Mouse (Mus musculus) embryonic facial prominence, embryonic 11.5 days (tissue): ENCODE data around the gene 4930442H23Rik. TPM values are rescaled to one million over a fixed set of nuclear protein-coding genes. Genes with fewer than 3 reads are reported as not detected.

Experiments used
- ATAC-seq: fragments of 200-750 bp; cut with Nextera tagmentation; replicated peaks from 2 replicates; pipeline ENCODE4 v1.8.0; 2017; ENCODE audit warnings: low read depth; ENCODE audit not compliant: insufficient number of reproducible peaks, low FRiP score, low TSS enrichment
- DNase-seq: peaks from one replicate; pipeline ENCODE4 v3.0.0-alpha.2; 2015; ENCODE audit warnings: low spot score
- H3K27ac ChIP-seq: fragments of 300-500 bp; sonication (generic); replicated peaks from 2 replicates; pipeline ENCODE4 v1.5.1; 2014; ENCODE audit warnings: mild to moderate bottlenecking, low read depth, low read length, control low read depth
- H3K27me3 ChIP-seq: fragments of 300-500 bp; sonication (generic); 2 replicates; pipeline ENCODE4 v1.6.1; 2014; ENCODE audit warnings: mild to moderate bottlenecking, low read length, moderate library complexity, mixed read lengths; ENCODE audit not compliant: control insufficient read depth, insufficient read depth
- H3K36me3 ChIP-seq: fragments of 300-500 bp; sonication (generic); replicated peaks from 2 replicates; pipeline ENCODE4 v1.6.1; 2014; ENCODE audit warnings: low read depth, mild to moderate bottlenecking, low read length, moderate library complexity, mixed read lengths; ENCODE audit not compliant: control insufficient read depth, insufficient read depth
- H3K4me1 ChIP-seq: fragments of 300-500 bp; sonication (generic); 2 replicates; pipeline ENCODE4 v1.6.1; 2014; ENCODE audit warnings: low read length, mixed read lengths; ENCODE audit not compliant: control insufficient read depth, insufficient read depth
- H3K4me2 ChIP-seq: fragments of 300-500 bp; sonication (generic); 2 replicates; pipeline ENCODE4 v1.6.1; 2014; ENCODE audit warnings: low read depth, mild to moderate bottlenecking, control low read depth, low read length, moderate library complexity
- H3K4me3 ChIP-seq: fragments of 300-500 bp; sonication (generic); 2 replicates; pipeline ENCODE4 v1.5.1; 2014; ENCODE audit warnings: low read depth, low read length, control low read depth
- H3K9ac ChIP-seq: fragments of 300-500 bp; sonication (generic); replicated peaks from 2 replicates; pipeline ENCODE4 v1.6.1; 2014; ENCODE audit warnings: mild to moderate bottlenecking, control low read depth, low read length
- H3K9me3 ChIP-seq: fragments of 300-500 bp; sonication (generic); replicated peaks from 2 replicates; pipeline ENCODE4 v1.6.1; 2016; ENCODE audit warnings: mild to moderate bottlenecking, low read length, inconsistent platforms, mixed read lengths; ENCODE audit not compliant: control insufficient read depth
- whole genome bisulfite sequencing: fragments of 180-500 bp; shearing (Covaris S2); extraction: QIAGEN DNeasy Blood & Tissue Kit; methylation state at CpG from one replicate; pipeline ENCODE4 v1.1.7; 2014; 5-methylcytosine and 5-hydroxymethylcytosine counted together
- polyA plus RNA-seq: library from polyadenylated mRNA; unstranded; fragments of >200 nt; fragmentation: Nextera tagmentation; extraction: Ambion mirVana; gene quantifications from 2 replicates; pipeline ENCODE4 v1.2.1, GENCODE M21; 2014

Gene 4930442H23Rik
- polyA plus RNA-seq, 1 experiment from 2014 or later: not detected

- peaks cover 13% of the 10 kb centered on the region for H3K27me3 ChIP-seq
- no peak for ATAC-seq
Observed at GRCm38 (mm10) chr10:81134966-81135681, 48.5 kb downstream of the 4930442H23Rik start, which contains the start of gene Zbtb7a. Gene Zbtb7a (plus strand): TSS chr10:81135220.

DNA sequence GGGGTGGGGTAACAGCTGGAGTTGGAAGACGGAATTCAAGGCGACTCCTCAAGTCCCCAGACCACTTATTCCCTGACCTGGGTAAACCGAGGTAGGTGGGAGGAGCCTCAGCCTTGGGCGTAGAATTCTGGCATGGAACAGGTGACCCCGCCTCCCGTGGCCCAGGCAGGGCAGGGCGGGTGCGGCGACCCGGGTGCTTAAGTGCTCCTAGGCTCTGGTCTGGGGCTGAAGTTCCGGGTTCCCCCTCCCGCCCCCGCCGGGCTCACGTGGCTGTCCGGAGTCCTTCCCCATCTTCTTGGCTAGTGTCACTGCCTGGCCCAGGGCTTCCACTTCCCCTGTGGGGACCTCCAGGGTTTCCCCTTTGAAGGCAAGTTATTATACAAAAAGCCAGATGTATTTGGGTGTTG is 49.5 kb downstream of the 4930442H23Rik start:
- under 1% methylated on average over 16 of the region's 16 CpGs for WGBS
- Histone ChIP-seq H3K4me3 (no peak overlapping the region), H3K4me2 (no peak overlapping the region), H3K9ac (no peak overlapping the region), H3K27me3 (peaks cover 13% of the 10 kb centered on the region), H3K27ac (no peak overlapping the region), H3K4me1 (peaks cover 4% of the 10 kb centered on the region), H3K36me3 (no peaks in the 10 kb centered on the region), H3K9me3 (no peaks in the 10 kb centered on the region)
- no peak for DNase-seq
- no peak for ATAC-seq

More at GRCm38 (mm10) chr10:81134966-81135681, 48.5 kb downstream of the 4930442H23Rik start, which contains the start of gene Zbtb7a:
- H3K4me3 ChIP-seq: peak within 1 kb of the TSS; percentile 76
- H3K9me3 ChIP-seq: no peaks in the 10 kb centered on the region
- H3K27ac ChIP-seq: peak within 1 kb of the TSS; percentile 91
- H3K4me2 ChIP-seq: peak within 1 kb of the TSS; percentile 98
- peak within 1 kb of the TSS; percentile 91 for H3K9ac ChIP-seq
- H3K36me3 ChIP-seq: no peaks in the 10 kb centered on the region
- 2% methylated on average over 40 of the region's 41 CpGs for WGBS
- peak; percentile 59 for DNase-seq
- peaks cover 11% of the 10 kb centered on the region for H3K4me1 ChIP-seq

Other genes starting within 250 kb of the 4930442H23Rik start
- 4.8 and 5.4 TPM in 2 replicates for gene Gng7, start 168.9 kb downstream of the 4930442H23Rik start, polyA plus RNA-seq
- 1.3 and 1.4 TPM in 2 replicates for gene Diras1, start 158.2 kb downstream of the 4930442H23Rik start, polyA plus RNA-seq
- gene Slc39a3, start 146.4 kb downstream of the 4930442H23Rik start, polyA plus RNA-seq: 6.7 and 7.2 TPM in 2 replicates
- gene Sgta, start 123.7 kb downstream of the 4930442H23Rik start, polyA plus RNA-seq: 193 and 218 TPM in 2 replicates
- 56.0 and 56.3 TPM in 2 replicates for gene Thop1, start 113.8 kb downstream of the 4930442H23Rik start, polyA plus RNA-seq
- gene Creb3l3, start 85.0 kb downstream of the 4930442H23Rik start, polyA plus RNA-seq: 0.08 TPM in 2 replicates
- 191 and 192 TPM in 2 replicates for gene Map2k2, start 77.9 kb downstream of the 4930442H23Rik start, polyA plus RNA-seq
- gene Zbtb7a, start 48.6 kb downstream of the 4930442H23Rik start, polyA plus RNA-seq: 4.9 and 5.5 TPM in 2 replicates
- 36.1 and 46.5 TPM in 2 replicates for gene Pias4, start 15.9 kb downstream of the 4930442H23Rik start, polyA plus RNA-seq
- 417 and 424 TPM in 2 replicates for gene Eef2, start 7.2 kb downstream of the 4930442H23Rik start, polyA plus RNA-seq
- 47.4 and 49.4 TPM in 2 replicates for gene Dapk3, start 844 bp downstream of the 4930442H23Rik start, polyA plus RNA-seq
- gene Nmrk2, start 18.2 kb upstream of the 4930442H23Rik start, polyA plus RNA-seq: not detected in 2 replicates
- gene Atcay, start 47.0 kb upstream of the 4930442H23Rik start, polyA plus RNA-seq: 4.1 and 5.3 TPM in 2 replicates
- gene Zfr2, start 49.3 kb upstream of the 4930442H23Rik start, polyA plus RNA-seq: 2.5 and 2.8 TPM in 2 replicates
- gene Matk, start 69.1 kb upstream of the 4930442H23Rik start, polyA plus RNA-seq: 2.6 and 4.0 TPM in 2 replicates
- gene Mrpl54, start 83.1 kb upstream of the 4930442H23Rik start, polyA plus RNA-seq: 203 and 205 TPM in 2 replicates
- gene Apba3, start 83.1 kb upstream of the 4930442H23Rik start, polyA plus RNA-seq: 35.3 and 41.3 TPM in 2 replicates
- 2.5 and 3.3 TPM in 2 replicates for gene Tjp3, start 107.7 kb upstream of the 4930442H23Rik start, polyA plus RNA-seq
- 41.5 and 46.6 TPM in 2 replicates for gene Pip5k1c, start 109.1 kb upstream of the 4930442H23Rik start, polyA plus RNA-seq
- gene Cactin, start 137.3 kb upstream of the 4930442H23Rik start, polyA plus RNA-seq: 30.1 and 30.5 TPM in 2 replicates
- gene Tbxa2r, start 144.9 kb upstream of the 4930442H23Rik start, polyA plus RNA-seq: 1.4 and 2.1 TPM in 2 replicates
- gene Gipc3, start 159.4 kb upstream of the 4930442H23Rik start, polyA plus RNA-seq: not detected in 2 replicates
- 97.9 and 103 TPM in 2 replicates for gene Hmg20b, start 166.6 kb upstream of the 4930442H23Rik start, polyA plus RNA-seq
- gene Mfsd12, start 173.6 kb upstream of the 4930442H23Rik start, polyA plus RNA-seq: 3.4 and 4.0 TPM in 2 replicates
- not detected in 2 replicates for gene 4930404N11Rik, start 182.0 kb upstream of the 4930442H23Rik start, polyA plus RNA-seq
- 92.1 and 95.0 TPM in 2 replicates for gene Fzr1, start 194.7 kb upstream of the 4930442H23Rik start, polyA plus RNA-seq
- gene Dohh, start 200.6 kb upstream of the 4930442H23Rik start, polyA plus RNA-seq: 45.0 and 52.5 TPM in 2 replicates
- 2.5 and 4.1 TPM in 2 replicates for gene Gm48551, start 200.6 kb upstream of the 4930442H23Rik start, polyA plus RNA-seq
- 0.63 TPM in 1 of 2 replicates, not detected in the other for gene Gm48552, start 205.2 kb upstream of the 4930442H23Rik start, polyA plus RNA-seq
- 3.4 and 4.1 TPM in 2 replicates for gene Smim24, start 209.2 kb upstream of the 4930442H23Rik start, polyA plus RNA-seq